Mouse (Mus musculus): ENCODE measurements around the gene Ube2d1. TPM values are rescaled to one million over a fixed set of nuclear protein-coding genes. Genes with fewer than 3 reads are reported as not detected.
A peak's percentile ranks its signal among the peaks of the same experiment; 100 is the strongest.

Gene Ube2d1
- total and polyA plus RNA-seq, 3 experiments = 1.0 to 7.7 (median 3.8) TPM

DNA sequence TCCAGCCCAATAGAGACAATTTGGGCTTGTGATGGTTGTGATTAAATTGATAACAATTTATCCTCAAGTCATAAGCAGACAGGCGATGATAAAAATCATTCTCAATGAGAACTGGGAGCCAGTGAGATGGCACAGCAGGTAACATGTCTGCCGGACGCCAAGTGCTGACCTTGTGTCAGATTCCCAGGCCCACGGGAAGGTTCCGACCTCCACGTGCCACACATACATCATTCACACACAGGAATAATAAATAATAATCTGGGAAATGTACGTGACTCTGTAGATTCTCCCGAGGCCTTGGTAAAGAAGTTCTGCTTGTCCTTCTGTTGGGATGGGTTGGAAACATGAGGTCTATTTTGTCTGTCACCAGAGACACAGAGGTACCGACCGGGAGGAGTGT, 42.3 kb upstream of the Ube2d1 start:
- dilution Hi-C loops (cut with MboI; ENCODE audit: extremely low pct_ligation_motif_present, extremely low pct_unique_long_range_greater_than_20kb, low sequenced_read_pairs) = no loop called here
- TF ChIP-seq JUN (IDR thresholded peaks at IDR 0.05; ENCODE audit: insufficient read depth, low read depth, low read length) = no peak
- no peak for TF ChIP-seq NELFE (IDR thresholded peaks at IDR 0.05; ENCODE audit: low read depth, low read length)
- TF ChIP-seq USF2 (conservative IDR thresholded peaks at IDR 0.05; ENCODE audit: low read depth, low read length) = no peak
- TF ChIP-seq RCOR1 (conservative IDR thresholded peaks at IDR 0.05; ENCODE audit: low read depth, low read length) = no peak
- TF ChIP-seq MAFK (IDR thresholded peaks at IDR 0.05; ENCODE audit: insufficient replicate concordance, low read length) = no peak
- no peak for TF ChIP-seq E2F4 (IDR thresholded peaks at IDR 0.05; ENCODE audit: insufficient replicate concordance, low read depth, low read length)
- no peak for TF ChIP-seq MXI1 (IDR thresholded peaks at IDR 0.05; ENCODE audit: low read depth, low read length)
- TF ChIP-seq CTCF (conservative IDR thresholded peaks at IDR 0.05 in 1 of 2, IDR thresholded peaks at IDR 0.05 in 1 of 2; ENCODE audit: low read depth in 2 of 2, low read length in 2 of 2) = no peak
- no peak for TF ChIP-seq MYC (IDR thresholded peaks at IDR 0.05; ENCODE audit: low read depth, low read length)
- no peak for TF ChIP-seq UBTF (IDR thresholded peaks at IDR 0.05; ENCODE audit: low read depth, low read length)
- no peak for TF ChIP-seq TBP (conservative IDR thresholded peaks at IDR 0.05; ENCODE audit: low read depth, low read length)
- no peak for TF ChIP-seq MAZ (IDR thresholded peaks at IDR 0.05; ENCODE audit: low read depth, low read length)

DNA sequence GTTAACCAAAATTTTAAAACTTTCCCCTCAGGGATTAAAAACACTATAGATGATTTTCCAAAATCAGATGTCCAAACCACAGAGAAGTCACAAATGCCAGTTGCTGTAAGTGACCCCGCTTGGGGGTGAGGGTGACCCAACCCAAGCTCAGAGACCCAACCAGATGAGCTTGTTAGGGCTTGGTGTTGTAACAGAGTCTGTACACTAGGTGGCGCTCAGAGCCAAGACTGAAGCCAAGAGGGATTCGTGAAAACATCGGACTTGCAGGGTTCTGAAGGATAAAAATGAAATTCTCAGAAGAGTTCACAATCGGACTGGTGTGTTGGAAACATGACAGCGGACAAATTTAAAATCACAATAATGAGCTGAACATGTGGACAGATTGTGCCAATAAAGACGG, 41.7 kb upstream of the Ube2d1 start:
- TF ChIP-seq MAX (IDR thresholded peaks at IDR 0.05; ENCODE audit: low read length) (no peak), RAD21 (IDR thresholded peaks at IDR 0.05; ENCODE audit: low read depth, low read length) (peak; percentile 93), ELF1 (IDR thresholded peaks at IDR 0.05; ENCODE audit: low read depth, low read length) (no peak), CTCF (conservative IDR thresholded peaks at IDR 0.05 in 1 of 2, IDR thresholded peaks at IDR 0.05 in 1 of 2; ENCODE audit: low read depth in 2 of 2, low read length in 2 of 2) (peak; percentile 87 to 95), CHD1 (IDR thresholded peaks at IDR 0.05; ENCODE audit: low read depth, low read length) (no peak), POLR2AphosphoS2 (IDR thresholded peaks at IDR 0.05; ENCODE audit: low read depth, low read length) (no peak), JUND (conservative IDR thresholded peaks at IDR 0.05; ENCODE audit: low read depth, low read length) (no peak), ZC3H11A (IDR thresholded peaks at IDR 0.05; ENCODE audit: low read depth, low read length) (peak; percentile 44; the same call in 1 of the 2 replicates), TBP (conservative IDR thresholded peaks at IDR 0.05; ENCODE audit: low read depth, low read length) (no peak), SMC3 (IDR thresholded peaks at IDR 0.05; ENCODE audit: low read depth, low read length) (peak; percentile 92), RCOR1 (conservative IDR thresholded peaks at IDR 0.05; ENCODE audit: low read depth, low read length) (no peak), POLR2A (IDR thresholded peaks at IDR 0.05; ENCODE audit: low read depth, low read length) (no peak), PAX5 (IDR thresholded peaks at IDR 0.05; ENCODE audit: low read length) (no peak), E2F4 (IDR thresholded peaks at IDR 0.05; ENCODE audit: insufficient replicate concordance, low read depth, low read length) (no peak)
- no peak overlapping the region for H3K27ac ChIP-seq (ENCODE audit: insufficient read depth, low read depth)
- dilution Hi-C loops (cut with MboI; ENCODE audit: extremely low pct_ligation_motif_present, extremely low pct_unique_long_range_greater_than_20kb, low sequenced_read_pairs) (no loop called here), in situ Hi-C loops (cut with MboI; ENCODE audit: low pct_ligation_motif_present, low pct_unique_long_range_greater_than_20kb, low sequenced_read_pairs) (no loop called here)
- no peaks in the 10 kb centered on the region for H3K27me3 ChIP-seq (replicated peaks)
- H3K36me3 ChIP-seq (replicated peaks in 1 of 2; ENCODE audit: control insufficient read depth in 1 of 2, insufficient read depth in 1 of 2, low read length in 1 of 2) = peaks cover 22 to 42% of the 10 kb centered on the region in 2 experiments
- H3K79me2 ChIP-seq (replicated peaks; ENCODE audit: control insufficient read depth, extremely low read depth, insufficient read depth, poor library complexity, severe bottlenecking) = no peaks in the 10 kb centered on the region
- peak; percentile 72 for DNase-seq (ENCODE audit: extremely low read depth)
- no peak overlapping the region for H3K9ac ChIP-seq (ENCODE audit: insufficient read depth, low read depth)
- H3K9me3 ChIP-seq (replicated peaks; ENCODE audit: low read length) = no peaks in the 10 kb centered on the region
- no peak overlapping the region for H3K4me3 ChIP-seq (replicated peaks in 1 of 3; ENCODE audit: low read depth in 2 of 3, low read length in 2 of 3, poor library complexity in 1 of 3)
- H3K4me2 ChIP-seq (ENCODE audit: insufficient read depth, low read depth, poor library complexity, severe bottlenecking) = no peak overlapping the region
- H3K4me1 ChIP-seq (ENCODE audit: control insufficient read depth in 1 of 2, insufficient read depth in 2 of 2) = peaks cover 0 to 3% of the 10 kb centered on the region in 2 experiments; a peak in 1 of 4 replicates

More for the DNA sequence above, 42.3 kb upstream of the Ube2d1 start:
- H3K4me2 ChIP-seq (ENCODE audit: insufficient read depth, low read depth, poor library complexity, severe bottlenecking) = no peak overlapping the region
- H3K4me3 ChIP-seq (replicated peaks in 1 of 3; ENCODE audit: low read depth in 2 of 3, low read length in 2 of 3, poor library complexity in 1 of 3) = no peak overlapping the region
- H3K9me3 ChIP-seq (replicated peaks; ENCODE audit: low read length) = no peaks in the 10 kb centered on the region
- in situ Hi-C loops (cut with MboI; ENCODE audit: low pct_ligation_motif_present, low pct_unique_long_range_greater_than_20kb, low sequenced_read_pairs) = no loop called here
- peaks cover 23 to 46% of the 10 kb centered on the region in 2 experiments for H3K36me3 ChIP-seq (replicated peaks in 1 of 2; ENCODE audit: control insufficient read depth in 1 of 2, insufficient read depth in 1 of 2, low read length in 1 of 2)
- H3K4me1 ChIP-seq (ENCODE audit: control insufficient read depth in 1 of 2, insufficient read depth in 2 of 2) = peaks cover 0 to 3% of the 10 kb centered on the region in 2 experiments; a peak in 1 of 4 replicates
- H3K27ac ChIP-seq (ENCODE audit: insufficient read depth, low read depth) = no peak overlapping the region
- no peak overlapping the region for H3K9ac ChIP-seq (ENCODE audit: insufficient read depth, low read depth)
- DNase-seq (ENCODE audit: extremely low read depth) = no peak
- no peaks in the 10 kb centered on the region for H3K27me3 ChIP-seq (replicated peaks)
- no peaks in the 10 kb centered on the region; the same call in 1 of the 2 replicates for H3K79me2 ChIP-seq (replicated peaks; ENCODE audit: control insufficient read depth, extremely low read depth, insufficient read depth, poor library complexity, severe bottlenecking)
